Mouse (Mus musculus) frontal cortex, adult 2 months (tissue): ENCODE measurements at regions not wholly inside any gene's neighbourhood (a gene's known extent, or its start where the extent isn't known, plus 50 kb on each side); places are given as distances from the start of the nearest gene placed in this dataset.

Experiments used
- DNase-seq, 2 experiments: peaks; one replicate each; pipeline ENCODE4 v3.0.0; 2022; ENCODE audit warnings: low spot score in 1 of 2; ENCODE audit errors: extremely low spot score in 1 of 2

GRCm38 (mm10) chr11:54195954-54196353, 53.5 kb downstream of the Csf2 start:
- peak; percentile 11 to 42 for DNase-seq

GRCm38 (mm10) chr11:54194733-54195132, 54.7 kb downstream of the Csf2 start:
- DNase-seq, result no peak

GRCm38 (mm10) chr11:54192275-54192674, 57.2 kb downstream of the Csf2 start:
- no peak for DNase-seq

- peak in 1 of 2 experiments; percentile 26 for DNase-seq
Observed at GRCm38 (mm10) chr11:54187826-54188225, 61.6 kb downstream of the Csf2 start.

GRCm38 (mm10) chr11:54187377-54187776, 62.1 kb downstream of the Csf2 start:
- no peak for DNase-seq

- DNase-seq, result no peak
Observed at GRCm38 (mm10) chr11:54185710-54186325, 63.6 kb downstream of the Csf2 start.

- DNase-seq, result no peak
Observed at GRCm38 (mm10) chr11:54181696-54182323, 67.7 kb downstream of the Csf2 start.
